Mouse (Mus musculus) bone marrow, adult 2 months (tissue): Measurements from ENCODE around the gene Rabac1. TPM values are rescaled to one million over a fixed set of nuclear protein-coding genes. Genes with fewer than 3 reads are reported as not detected.

Experiments used
- H3K27ac ChIP-seq: fragments of 200-500 bp; 2 replicates; pipeline ENCODE4 v1.5.1; 2012; ENCODE audit warnings: low read depth, mild to moderate bottlenecking, control low read depth, inconsistent platforms, low read length; ENCODE audit not compliant: control insufficient read depth, poor library complexity, insufficient read depth
- H3K4me1 ChIP-seq: fragments of 200-500 bp; 2 replicates; pipeline ENCODE4 v1.6.1; 2011; ENCODE audit warnings: low read length; ENCODE audit not compliant: control insufficient read depth, insufficient read depth
- H3K4me3 ChIP-seq: fragments of 200-500 bp; replicated peaks from 2 replicates; pipeline ENCODE3; 2011; ENCODE audit warnings: mild to moderate bottlenecking, low read depth, low read length, control low read depth; ENCODE audit not compliant: control insufficient read depth
- CTCF ChIP-seq: fragments of 200-500 bp; IDR thresholded peaks from 2 replicates; pipeline ENCODE4 v1.5.1; 2011; ENCODE audit warnings: low read length, control low read depth; ENCODE audit not compliant: control insufficient read depth, insufficient read depth
- POLR2A ChIP-seq: fragments of 200-500 bp; IDR thresholded peaks from 2 replicates; pipeline ENCODE4 v1.6.1; 2011; ENCODE audit warnings: low read depth, mild to moderate bottlenecking, control low read depth, low read length, borderline replicate concordance; ENCODE audit not compliant: control insufficient read depth
- WGBS: fragments of 180-500 bp; shearing (Covaris S2); methylation state at CpG from one replicate; pipeline ENCODE4 v1.1.7; 2018; 5-methylcytosine and 5-hydroxymethylcytosine counted together
- polyA plus RNA-seq: library from polyadenylated mRNA; stranded (reverse); fragments of >200 nt; gene quantifications from 2 replicates; pipeline ENCODE4 v1.2.4, GENCODE M21; 2011; ENCODE audit warnings: low replicate concordance; ENCODE audit not compliant: missing spikeins, insufficient read depth, insufficient read length

Gene Rabac1
- polyA plus RNA-seq, 1 experiment = 76.4 TPM

DNA sequence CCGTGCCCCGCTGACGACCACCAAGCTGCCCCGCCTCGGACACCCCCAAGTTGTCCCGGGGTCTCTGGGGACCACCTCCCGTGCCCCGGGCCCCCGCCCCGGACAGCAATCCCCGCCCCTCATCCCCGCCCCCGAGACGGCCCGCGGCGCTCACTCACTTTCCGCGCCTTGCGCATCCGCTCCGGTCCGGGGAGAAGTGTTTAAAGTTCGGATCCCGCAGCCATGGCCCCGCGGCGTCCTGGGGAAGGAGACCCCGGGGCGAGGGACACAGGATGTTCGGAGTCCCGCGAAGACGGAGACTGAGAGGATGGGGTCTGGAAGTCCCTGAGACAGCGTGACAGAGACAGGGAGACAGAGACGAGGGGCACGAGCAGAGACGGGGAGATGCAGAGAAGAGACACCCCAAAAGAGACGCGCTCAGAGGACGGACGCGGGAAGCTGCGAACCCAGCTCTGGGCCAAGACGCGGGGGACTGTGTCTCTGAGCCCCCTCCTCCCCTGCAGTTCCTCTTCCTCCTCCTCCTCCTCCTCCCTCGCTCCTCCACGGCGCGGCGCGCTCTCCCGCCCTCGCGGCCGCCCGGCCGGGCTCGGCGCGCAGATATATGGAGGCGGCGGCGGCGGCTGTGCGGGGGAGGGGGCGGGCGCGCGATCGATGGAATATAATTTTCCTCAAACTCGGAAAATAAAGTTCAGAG, 28.1 kb downstream of the Rabac1 start, which contains the start of gene Gm4881:
Gene Gm4881, minus strand, starts transcription at position 238 of the 694 bp plus-strand sequence.
- no peak within 1 kb of the TSS for H3K4me3 ChIP-seq
- TF ChIP-seq CTCF = no peak
- no peak for TF ChIP-seq POLR2A

DNA sequence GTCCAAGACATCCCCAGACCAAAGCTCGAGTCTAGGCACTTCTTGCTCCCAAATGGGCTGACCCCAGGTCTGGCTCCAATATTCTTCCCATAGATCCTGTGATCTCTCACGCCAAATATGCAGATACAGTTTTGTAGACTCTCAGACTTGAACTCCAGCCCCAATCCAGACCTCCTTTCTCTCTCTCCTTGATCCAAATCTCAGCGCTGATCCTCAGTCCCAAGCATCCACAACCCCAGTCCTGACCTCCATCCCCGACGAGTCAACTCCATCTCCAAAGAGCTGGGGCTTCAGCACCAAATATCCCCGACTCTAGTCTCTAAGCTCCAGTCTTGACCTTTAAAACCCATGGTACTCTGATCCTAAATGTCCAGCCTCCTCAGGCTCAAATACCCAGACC, 28.9 kb downstream of the Rabac1 start:
- no peak overlapping the region for H3K27ac ChIP-seq
- TF ChIP-seq POLR2A = no peak
- 9% methylated on average over 6 of the region's 6 CpGs for WGBS
- H3K4me3 ChIP-seq = no peak overlapping the region
- no peaks in the 10 kb centered on the region; the same call in 1 of the 2 replicates for H3K4me1 ChIP-seq

More for the DNA sequence above, 28.1 kb downstream of the Rabac1 start, which contains the start of gene Gm4881:
- under 1% methylated on average over 69 of the region's 72 CpGs for WGBS
- no peaks in the 10 kb centered on the region; the same call in 1 of the 2 replicates for H3K4me1 ChIP-seq
- H3K27ac ChIP-seq = no peak within 1 kb of the TSS

DNA sequence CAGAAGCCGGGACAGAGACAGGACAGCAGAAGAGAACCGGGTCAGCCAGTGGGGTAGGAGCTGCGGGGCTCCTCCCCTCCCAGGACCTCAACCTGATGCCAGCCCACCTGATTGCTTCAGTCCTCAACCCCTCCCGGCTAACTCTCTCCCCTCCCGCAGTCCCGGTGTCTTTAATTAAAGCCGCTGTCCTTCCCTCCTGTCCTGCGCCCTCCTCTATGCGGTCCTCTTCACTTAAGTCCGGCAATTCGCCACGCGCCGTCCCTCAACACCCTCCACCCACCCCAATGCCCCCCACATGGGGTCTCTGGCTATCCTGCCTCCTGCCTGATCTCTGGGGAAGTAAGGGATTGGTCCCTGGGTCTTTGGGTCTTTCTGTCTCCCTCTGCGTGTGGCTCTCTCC, 40.9 kb downstream of the Rabac1 start:
- H3K4me1 ChIP-seq = no peaks in the 10 kb centered on the region
- no peak overlapping the region for H3K27ac ChIP-seq
- TF ChIP-seq CTCF (no peak), POLR2A (no peak)
- no peak overlapping the region for H3K4me3 ChIP-seq
- 7% methylated on average over 15 of the region's 15 CpGs for WGBS

DNA sequence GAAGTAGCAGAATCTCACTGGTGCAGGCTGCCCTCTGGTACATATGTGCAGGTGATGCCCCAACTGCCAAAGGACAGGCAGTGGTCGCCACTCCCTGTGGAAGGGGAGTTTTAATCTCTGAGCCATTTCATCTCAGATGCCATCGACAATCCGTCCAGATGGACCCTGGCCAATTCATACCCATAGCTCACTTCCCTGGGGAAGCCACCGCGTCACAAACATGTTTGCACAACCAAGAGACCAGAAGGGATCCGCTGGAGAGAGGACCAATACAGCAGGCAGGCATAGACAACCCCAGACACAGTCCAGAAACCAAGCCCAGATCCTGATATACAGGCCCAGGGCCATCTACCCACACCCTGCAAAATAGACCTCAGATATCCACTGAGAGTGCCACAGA, 42.1 kb downstream of the Rabac1 start:
- Histone ChIP-seq H3K27ac (no peak overlapping the region), H3K4me1 (no peaks in the 10 kb centered on the region), H3K4me3 (no peak overlapping the region)
- no peak for TF ChIP-seq CTCF
- TF ChIP-seq POLR2A = no peak
- 41% methylated on average over 6 of the region's 6 CpGs for WGBS

Other genes with a start within 250 kb of the Rabac1 start
- 35.1 and 41.6 TPM in 2 replicates for gene Gm4763, start 245.8 kb downstream of the Rabac1 start, polyA plus RNA-seq
- 44.1 and 111 TPM in 2 replicates for gene Cd177, start 212.4 kb downstream of the Rabac1 start, polyA plus RNA-seq
- gene Ceacam10, start 195.5 kb downstream of the Rabac1 start, polyA plus RNA-seq = 14.8 TPM in 1 of 2 replicates, not detected in the other
- 43.4 TPM in 1 of 2 replicates, not detected in the other for gene Gm9844, start 110.5 kb downstream of the Rabac1 start, polyA plus RNA-seq
- not detected in 2 replicates for gene Lypd4, start 102.8 kb downstream of the Rabac1 start, polyA plus RNA-seq
- gene Dmrtc2, start 102.7 kb downstream of the Rabac1 start, polyA plus RNA-seq = not detected in 2 replicates
- 866 and 1,228 TPM in 2 replicates for gene Rps19, start 88.4 kb downstream of the Rabac1 start, polyA plus RNA-seq
- 82.1 and 126 TPM in 2 replicates for gene Cd79a, start 75.4 kb downstream of the Rabac1 start, polyA plus RNA-seq
- 178 and 354 TPM in 2 replicates for gene Arhgef1, start 69.8 kb downstream of the Rabac1 start, polyA plus RNA-seq
- gene Gm4881, start 28.3 kb downstream of the Rabac1 start, polyA plus RNA-seq = not detected in 2 replicates
- 6.1 and 13.9 TPM in 2 replicates for gene Atp1a3, start 33.2 kb upstream of the Rabac1 start, polyA plus RNA-seq
- 7.3 and 9.7 TPM in 2 replicates for gene Grik5, start 99.6 kb upstream of the Rabac1 start, polyA plus RNA-seq
- 8.1 and 11.3 TPM in 2 replicates for gene Zfp574, start 99.8 kb upstream of the Rabac1 start, polyA plus RNA-seq
- gene Pou2f2, start 207.0 kb upstream of the Rabac1 start, polyA plus RNA-seq = 7.8 and 16.8 TPM in 2 replicates
- gene Dedd2, start 247.9 kb upstream of the Rabac1 start, polyA plus RNA-seq = 66.5 and 109 TPM in 2 replicates
- gene Zfp526, start 248.7 kb upstream of the Rabac1 start, polyA plus RNA-seq = 7.2 and 13.9 TPM in 2 replicates